Mouse (Mus musculus) stomach, postnatal 0 days (tissue): ENCODE results near the gene Ffar2. TPM values are rescaled to one million over a fixed set of nuclear protein-coding genes. Genes with fewer than 3 reads are reported as not detected.

Experiments
- ATAC-seq: fragments of 200-750 bp; cut with Nextera tagmentation; 2 replicates; pipeline ENCODE4 v1.8.0; 2017; ENCODE audit not compliant: low FRiP score, low TSS enrichment
- DNase-seq: peaks from one replicate; pipeline ENCODE4 v3.0.0-alpha.2; 2016; ENCODE audit warnings: low spot score
- H3K27ac ChIP-seq: fragments of 300-500 bp; sonication (generic); replicated peaks from 2 replicates; pipeline ENCODE4 v1.5.1; 2014; ENCODE audit warnings: mild to moderate bottlenecking, control low read depth
- H3K27me3 ChIP-seq: fragments of 300-500 bp; sonication (generic); 2 replicates; pipeline ENCODE4 v1.6.1; 2014; ENCODE audit warnings: low read length; ENCODE audit not compliant: control insufficient read depth, insufficient read depth
- H3K36me3 ChIP-seq: fragments of 300-500 bp; sonication (generic); 2 replicates; pipeline ENCODE4 v1.6.1; 2014; ENCODE audit warnings: low read length, mixed read lengths; ENCODE audit not compliant: control insufficient read depth, insufficient read depth
- H3K4me1 ChIP-seq: fragments of 300-500 bp; sonication (generic); replicated peaks from 2 replicates; pipeline ENCODE4 v1.6.1; 2014; ENCODE audit warnings: antibody characterized with exemption; ENCODE audit not compliant: control insufficient read depth, insufficient read depth
- H3K4me2 ChIP-seq: fragments of 300-500 bp; sonication (generic); replicated peaks from 2 replicates; pipeline ENCODE4 v1.6.1; 2014; ENCODE audit warnings: low read depth, mild to moderate bottlenecking, control low read depth, moderate library complexity
- H3K4me3 ChIP-seq: fragments of 300-500 bp; sonication (generic); 2 replicates; pipeline ENCODE4 v1.5.1; 2014; ENCODE audit warnings: low read depth, low read length, control low read depth
- H3K9ac ChIP-seq: fragments of 300-500 bp; sonication (generic); 2 replicates; pipeline ENCODE4 v1.6.1; 2014; ENCODE audit warnings: mild to moderate bottlenecking, low read length, control low read depth, mixed read lengths
- H3K9me3 ChIP-seq: fragments of 300-500 bp; sonication (generic); 2 replicates; pipeline ENCODE4 v1.6.1; 2016; ENCODE audit warnings: low read length; ENCODE audit not compliant: control insufficient read depth
- CTCF ChIP-seq: IDR thresholded peaks from 2 replicates; pipeline ENCODE4 v1.5.1; 2016; ENCODE audit warnings: antibody characterized with exemption, low read depth, mild to moderate bottlenecking, moderate library complexity
- EP300 ChIP-seq: optimal IDR thresholded peaks from 2 replicates; pipeline ENCODE3; 2016; ENCODE audit warnings: antibody characterized with exemption
- WGBS: fragments of 180-500 bp; shearing (Covaris S2); extraction: QIAGEN DNeasy Blood & Tissue Kit; methylation state at CpG from one replicate; pipeline ENCODE4 v1.1.7; 2014; 5-methylcytosine and 5-hydroxymethylcytosine counted together
- polyA plus RNA-seq: library from polyadenylated mRNA; unstranded; fragments of >200 nt; fragmentation: Nextera tagmentation; extraction: Ambion mirVana; gene quantifications from 2 replicates; pipeline ENCODE4 v1.2.1, GENCODE M21; 2015

Ffar2 gene
- polyA plus RNA-seq, 1 experiment from 2014 or later = 1.7 TPM

DNA sequence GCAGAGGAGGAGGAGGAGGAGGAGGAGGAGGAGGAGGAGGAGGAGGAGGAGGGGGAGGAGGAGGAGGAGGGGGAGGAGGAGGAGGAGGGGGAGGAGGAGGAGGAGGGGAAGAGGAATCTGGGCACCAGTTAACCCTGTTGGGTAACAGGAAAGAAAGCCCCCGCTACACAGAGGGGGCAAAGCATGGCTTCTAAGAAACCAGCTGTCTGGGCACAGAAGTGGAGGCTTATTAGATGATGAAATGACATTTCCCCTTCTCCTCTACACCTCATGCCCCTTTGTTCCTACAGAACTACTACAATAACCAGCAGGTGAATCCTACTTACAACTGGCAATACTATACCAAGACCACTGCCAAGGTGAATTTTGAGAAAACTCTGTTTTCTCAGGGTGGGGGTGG lies 45.7 kb downstream of the Ffar2 start:
- no peak for ATAC-seq
- H3K9me3 ChIP-seq = no peaks in the 10 kb centered on the region
- H3K36me3 ChIP-seq = no peaks in the 10 kb centered on the region
- WGBS = 86% methylated on average over 1 of the region's 1 CpGs
- H3K4me2 ChIP-seq = no peak overlapping the region
- no peaks in the 10 kb centered on the region for H3K27me3 ChIP-seq
- H3K4me1 ChIP-seq = no peaks in the 10 kb centered on the region
- TF ChIP-seq CTCF (no peak), EP300 (no peak)
- no peak for DNase-seq
- H3K9ac ChIP-seq = no peak overlapping the region
- H3K27ac ChIP-seq = no peak overlapping the region
- H3K4me3 ChIP-seq = no peak overlapping the region

DNA sequence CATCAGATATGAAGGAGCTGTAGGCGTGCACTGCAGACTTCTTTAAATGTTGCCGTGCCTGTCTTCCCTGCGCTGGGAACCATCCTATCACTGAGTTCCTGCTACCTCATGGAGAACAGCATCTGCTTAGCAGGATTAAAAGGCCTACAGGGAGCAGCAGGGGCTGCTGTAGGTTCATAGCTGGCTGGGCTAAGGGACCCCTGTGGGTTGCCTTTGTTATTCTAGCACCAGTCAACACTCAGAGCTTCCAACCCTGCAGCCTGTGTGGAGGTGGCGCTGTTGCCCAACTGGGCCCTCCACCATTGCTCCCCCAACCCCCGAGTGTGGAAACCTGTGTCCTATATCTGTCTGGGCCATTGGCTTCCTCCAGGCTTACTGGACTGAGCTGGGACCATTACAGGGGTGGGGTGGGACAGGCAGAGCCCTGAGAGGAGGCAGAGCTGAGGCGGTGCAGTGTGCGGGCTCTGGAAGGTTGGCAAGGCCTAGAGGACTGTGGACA lies 46.4 kb downstream of the Ffar2 start:
- TF ChIP-seq EP300 (no peak), CTCF (no peak)
- no peaks in the 10 kb centered on the region for H3K36me3 ChIP-seq
- DNase-seq (no peak), ATAC-seq (no peak)
- no peak overlapping the region for H3K9ac ChIP-seq
- H3K4me3 ChIP-seq = 0 out of 2 replicates have a peak overlapping the region, but pooled peaks have one; percentile 6
- H3K27ac ChIP-seq = no peak overlapping the region
- 60% methylated on average over 7 of the region's 7 CpGs for WGBS
- H3K4me2 ChIP-seq = peak overlapping the region; percentile 27; the same call in 1 of the 2 replicates
- H3K9me3 ChIP-seq = no peaks in the 10 kb centered on the region
- no peaks in the 10 kb centered on the region for H3K27me3 ChIP-seq
- no peaks in the 10 kb centered on the region for H3K4me1 ChIP-seq

DNA sequence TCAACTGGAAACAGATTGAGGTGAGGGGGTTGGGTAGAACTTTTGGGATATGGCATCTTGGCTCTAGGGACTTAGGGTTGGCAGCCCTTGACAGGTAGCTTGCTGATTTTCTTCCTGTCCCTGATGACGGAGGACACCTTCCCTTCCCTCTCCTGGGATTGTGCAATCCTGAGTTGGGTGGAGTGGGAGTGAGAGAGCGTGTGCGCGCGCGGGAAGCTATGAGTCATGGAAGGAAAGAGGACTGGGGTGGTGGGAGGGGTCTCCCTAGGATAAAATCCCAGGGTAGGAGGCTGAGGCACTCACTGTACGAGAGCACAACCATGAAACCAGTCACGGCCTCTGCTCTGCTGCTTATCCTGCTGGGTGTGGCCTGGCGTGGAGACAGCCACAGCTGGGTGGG lies 47.5 kb downstream of the Ffar2 start:
- peak; percentile 64 for ATAC-seq
- H3K4me3 ChIP-seq = peak overlapping the region; percentile 12
- H3K4me2 ChIP-seq = no peak overlapping the region
- no peaks in the 10 kb centered on the region for H3K4me1 ChIP-seq
- 49% methylated on average over 9 of the region's 9 CpGs for WGBS
- TF ChIP-seq CTCF (no peak), EP300 (no peak)
- H3K36me3 ChIP-seq = no peaks in the 10 kb centered on the region
- peak overlapping the region; percentile 65; the same call in 1 of the 2 replicates for H3K27ac ChIP-seq
- DNase-seq = peak; percentile 54
- no peak overlapping the region for H3K9ac ChIP-seq
- no peaks in the 10 kb centered on the region for H3K9me3 ChIP-seq
- no peaks in the 10 kb centered on the region for H3K27me3 ChIP-seq

DNA sequence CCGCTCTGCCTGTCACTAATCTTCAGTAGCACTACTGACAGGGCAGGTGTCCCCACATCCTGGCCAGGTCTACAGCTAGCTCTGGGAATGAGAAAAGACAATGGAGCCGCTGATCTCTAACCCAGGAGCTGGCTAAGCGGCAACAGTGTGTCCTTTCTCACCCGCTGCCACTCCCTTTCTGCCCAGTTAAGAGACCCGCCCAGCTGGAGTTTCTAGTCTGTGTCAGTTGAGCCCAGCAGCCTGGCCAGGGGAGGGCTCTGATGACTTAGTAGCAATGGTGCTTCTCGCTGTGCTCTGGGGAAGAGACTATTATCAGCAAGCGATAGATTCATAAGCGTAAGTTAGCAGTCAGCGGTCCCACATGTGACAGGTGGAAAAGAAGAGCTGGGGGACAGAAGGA lies 54.3 kb downstream of the Ffar2 start:
- Histone ChIP-seq H3K4me3 (no peak overlapping the region), H3K4me2 (no peak overlapping the region), H3K36me3 (no peaks in the 10 kb centered on the region), H3K27me3 (no peaks in the 10 kb centered on the region), H3K27ac (peak overlapping the region; percentile 35; the same call in 1 of the 2 replicates), H3K4me1 (no peaks in the 10 kb centered on the region), H3K9me3 (no peaks in the 10 kb centered on the region), H3K9ac (no peak overlapping the region)
- DNase-seq (peak; percentile 74), ATAC-seq (peak; percentile 70)
- WGBS = 25% methylated on average over 9 of the region's 9 CpGs
- TF ChIP-seq CTCF = no peak
- no peak for TF ChIP-seq EP300

Other genes with a start within 250 kb of the Ffar2 start
- 3.3 and 3.7 TPM in 2 replicates for gene Kmt2b, start 235.0 kb downstream of the Ffar2 start, polyA plus RNA-seq
- 1.6 and 1.8 TPM in 2 replicates for gene Zbtb32, start 224.9 kb downstream of the Ffar2 start, polyA plus RNA-seq
- gene Upk1a, start 210.9 kb downstream of the Ffar2 start, polyA plus RNA-seq = 0.71 and 0.92 TPM in 2 replicates
- 1,340 and 1,422 TPM in 2 replicates for gene Cox6b1, start 197.6 kb downstream of the Ffar2 start, polyA plus RNA-seq
- gene Etv2, start 187.9 kb downstream of the Ffar2 start, polyA plus RNA-seq = not detected in 2 replicates
- gene Rbm42, start 173.5 kb downstream of the Ffar2 start, polyA plus RNA-seq = 88.1 and 93.2 TPM in 2 replicates
- 10.8 and 11.7 TPM in 2 replicates for gene Haus5, start 158.8 kb downstream of the Ffar2 start, polyA plus RNA-seq
- 0.21 TPM in 1 of 2 replicates, not detected in the other for gene Pmis2, start 152.2 kb downstream of the Ffar2 start, polyA plus RNA-seq
- 54.4 and 61.2 TPM in 2 replicates for gene 2200002J24Rik, start 124.8 kb downstream of the Ffar2 start, polyA plus RNA-seq
- 601 and 695 TPM in 2 replicates for gene Atp4a, start 111.6 kb downstream of the Ffar2 start, polyA plus RNA-seq
- gene Tmem147, start 94.2 kb downstream of the Ffar2 start, polyA plus RNA-seq = 210 and 221 TPM in 2 replicates
- gene Gapdhs, start 80.1 kb downstream of the Ffar2 start, polyA plus RNA-seq = 0.27 and 0.30 TPM in 2 replicates
- 438 and 453 TPM in 2 replicates for gene Sbsn, start 72.3 kb downstream of the Ffar2 start, polyA plus RNA-seq
- gene Dmkn, start 60.0 kb downstream of the Ffar2 start, polyA plus RNA-seq = 1,959 and 2,038 TPM in 2 replicates
- 12,744 and 13,054 TPM in 2 replicates for gene Krtdap, start 35.9 kb downstream of the Ffar2 start, polyA plus RNA-seq
- 0.22 and 0.30 TPM in 2 replicates for gene Ffar3, start 32.4 kb upstream of the Ffar2 start, polyA plus RNA-seq
- gene Ffar1, start 37.8 kb upstream of the Ffar2 start, polyA plus RNA-seq = 0.04 and 0.06 TPM in 2 replicates
- gene Cd22, start 56.6 kb upstream of the Ffar2 start, polyA plus RNA-seq = 0.05 and 0.07 TPM in 2 replicates
- gene Mag, start 91.1 kb upstream of the Ffar2 start, polyA plus RNA-seq = 0.33 and 0.36 TPM in 2 replicates
- gene Hamp2, start 100.9 kb upstream of the Ffar2 start, polyA plus RNA-seq = 0.52 and 0.54 TPM in 2 replicates
- gene Hamp, start 120.3 kb upstream of the Ffar2 start, polyA plus RNA-seq = 0.45 and 1.6 TPM in 2 replicates
- 12.0 and 14.2 TPM in 2 replicates for gene Usf2, start 133.0 kb upstream of the Ffar2 start, polyA plus RNA-seq
- gene Lsr, start 149.7 kb upstream of the Ffar2 start, polyA plus RNA-seq = 101 and 111 TPM in 2 replicates
- 5.3 and 5.7 TPM in 2 replicates for gene Fam187b, start 150.0 kb upstream of the Ffar2 start, polyA plus RNA-seq
- 13.3 and 16.0 TPM in 2 replicates for gene Fxyd5, start 218.7 kb upstream of the Ffar2 start, polyA plus RNA-seq
- 19.9 and 20.3 TPM in 2 replicates for gene Fxyd7, start 227.7 kb upstream of the Ffar2 start, polyA plus RNA-seq
- 177 and 187 TPM in 2 replicates for gene Fxyd1, start 233.4 kb upstream of the Ffar2 start, polyA plus RNA-seq
- gene Lgi4, start 235.6 kb upstream of the Ffar2 start, polyA plus RNA-seq = 0.46 and 0.87 TPM in 2 replicates